Mouse (Mus musculus): ENCODE measurements around the gene Vmn1r73.

The Vmn1r73 gene

DNA sequence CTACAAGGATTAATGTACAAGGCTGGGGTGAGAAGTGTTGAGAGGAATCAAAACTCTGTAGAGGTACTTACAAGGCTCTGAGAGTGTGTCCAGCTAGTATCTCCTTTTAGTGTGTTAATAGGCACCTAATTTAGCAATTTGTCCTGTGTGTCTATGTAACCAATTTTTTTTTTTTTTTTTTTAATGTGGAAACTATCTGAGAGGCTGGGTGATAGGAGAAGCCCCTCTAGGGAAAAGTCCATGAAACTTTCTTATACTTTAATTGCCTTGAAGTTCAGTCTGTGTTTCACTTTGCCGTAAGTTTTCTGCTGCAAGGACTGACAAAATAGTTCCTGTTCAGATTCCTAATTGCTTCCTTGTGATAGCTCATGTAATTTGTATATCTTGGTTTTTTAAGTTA is at the start of gene Vmn1r73:
TSS of gene Vmn1r73 (plus strand) at position 301 of the 400 bp plus-strand sequence.
- in situ Hi-C loops (cut with MboI; ENCODE audit: low sequenced_read_pairs): no loop called here

All from CH12F3 (cell line).